Mouse (Mus musculus): Measurements from ENCODE around the gene Inca1. TPM values are rescaled to one million over a fixed set of nuclear protein-coding genes. Genes with fewer than 3 reads are reported as not detected.

The Inca1 gene
- total and polyA plus RNA-seq, 3 experiments, result 1.7 to 3.8 (median 3.4) TPM

GRCm38 (mm10) chr11:70689578-70689977, 10.4 kb downstream of the Inca1 start:
- no peak for DNase-seq (ENCODE audit: extremely low read depth)
- H3K4me2 ChIP-seq (ENCODE audit: insufficient read depth, low read depth, poor library complexity, severe bottlenecking), result no peak overlapping the region
- no peak overlapping the region for H3K9ac ChIP-seq (ENCODE audit: insufficient read depth, low read depth)
- no peak overlapping the region for H3K4me3 ChIP-seq (replicated peaks in 1 of 3; ENCODE audit: low read depth in 2 of 3, low read length in 2 of 3, poor library complexity in 1 of 3)
- peaks cover 0 to 37% of the 10 kb centered on the region in 2 experiments; a peak in 2 of 4 replicates for H3K4me1 ChIP-seq (ENCODE audit: control insufficient read depth in 1 of 2, insufficient read depth in 2 of 2)
- TF ChIP-seq ETS1 (conservative IDR thresholded peaks at IDR 0.05; ENCODE audit: low read depth, low read length) (no peak), USF2 (conservative IDR thresholded peaks at IDR 0.05; ENCODE audit: low read depth, low read length) (no peak), ZKSCAN1 (IDR thresholded peaks at IDR 0.05; ENCODE audit: borderline replicate concordance, low read depth, low read length) (no peak), TBP (conservative IDR thresholded peaks at IDR 0.05; ENCODE audit: low read depth, low read length) (no peak), MEF2A (IDR thresholded peaks at IDR 0.05; ENCODE audit: borderline replicate concordance, low read depth, low read length) (no peak)
- H3K79me2 ChIP-seq (replicated peaks; ENCODE audit: control insufficient read depth, extremely low read depth, insufficient read depth, poor library complexity, severe bottlenecking), result no peaks in the 10 kb centered on the region
- no peaks in the 10 kb centered on the region for H3K27me3 ChIP-seq (replicated peaks)
- dilution Hi-C loops (cut with MboI; ENCODE audit: extremely low pct_ligation_motif_present, extremely low pct_unique_long_range_greater_than_20kb, low sequenced_read_pairs), result no loop called here
- no peak overlapping the region for H3K27ac ChIP-seq (ENCODE audit: insufficient read depth, low read depth)
- in situ Hi-C loops (cut with MboI; ENCODE audit: low pct_ligation_motif_present, low pct_unique_long_range_greater_than_20kb, low sequenced_read_pairs), result loop anchor here (5.0 kb wide), 1 partner anchor 68 kb away; no protein-coding TSS in a partner anchor
- H3K9me3 ChIP-seq (replicated peaks; ENCODE audit: low read length), result no peaks in the 10 kb centered on the region
- H3K36me3 ChIP-seq (replicated peaks in 1 of 2; ENCODE audit: control insufficient read depth in 1 of 2, insufficient read depth in 1 of 2, low read length in 1 of 2), result peaks cover under 1 to 16% of the 10 kb centered on the region in 2 experiments

- Histone ChIP-seq H3K36me3 (replicated peaks in 1 of 2; ENCODE audit: control insufficient read depth in 1 of 2, insufficient read depth in 1 of 2, low read length in 1 of 2) (peaks cover 11 to 28% of the 10 kb centered on the region in 2 experiments), H3K9me3 (replicated peaks; ENCODE audit: low read length) (no peaks in the 10 kb centered on the region), H3K9ac (ENCODE audit: insufficient read depth, low read depth) (peak overlapping the region; percentile 79), H3K79me2 (replicated peaks; ENCODE audit: control insufficient read depth, extremely low read depth, insufficient read depth, poor library complexity, severe bottlenecking) (no peaks in the 10 kb centered on the region), H3K27me3 (replicated peaks) (no peaks in the 10 kb centered on the region), H3K4me3 (replicated peaks in 1 of 3; ENCODE audit: low read depth in 2 of 3, low read length in 2 of 3, poor library complexity in 1 of 3) (peak overlapping the region; percentile 71 to 81 (median 76)), H3K4me1 (ENCODE audit: control insufficient read depth in 1 of 2, insufficient read depth in 2 of 2) (peaks cover 0 to 49% of the 10 kb centered on the region in 2 experiments; a peak in 3 of 4 replicates), H3K27ac (ENCODE audit: insufficient read depth, low read depth) (no peak overlapping the region), H3K4me2 (ENCODE audit: insufficient read depth, low read depth, poor library complexity, severe bottlenecking) (peak overlapping the region; percentile 73)
- TF ChIP-seq POLR2AphosphoS2 (IDR thresholded peaks at IDR 0.05; ENCODE audit: low read depth, low read length) (no peak), MAFK (IDR thresholded peaks at IDR 0.05; ENCODE audit: insufficient replicate concordance, low read length) (no peak), JUND (conservative IDR thresholded peaks at IDR 0.05; ENCODE audit: low read depth, low read length) (no peak), KAT2A (IDR thresholded peaks at IDR 0.05; ENCODE audit: insufficient replicate concordance, low read length) (no peak), POLR2A (IDR thresholded peaks at IDR 0.05; ENCODE audit: low read depth, low read length) (no peak), NRF1 (IDR thresholded peaks at IDR 0.05; ENCODE audit: low read depth, low read length) (no peak), CHD1 (IDR thresholded peaks at IDR 0.05; ENCODE audit: low read depth, low read length) (no peak), E2F4 (IDR thresholded peaks at IDR 0.05; ENCODE audit: insufficient replicate concordance, low read depth, low read length) (no peak), HCFC1 (IDR thresholded peaks at IDR 0.05; ENCODE audit: low read depth, low read length) (no peak), CHD2 (IDR thresholded peaks at IDR 0.05; ENCODE audit: low read length) (no peak), ZNF384 (IDR thresholded peaks at IDR 0.05; ENCODE audit: low read depth, low read length) (no peak), NELFE (IDR thresholded peaks at IDR 0.05; ENCODE audit: low read depth, low read length) (no peak), ZC3H11A (IDR thresholded peaks at IDR 0.05; ENCODE audit: low read depth, low read length) (no peak)
- in situ Hi-C loops (cut with MboI; ENCODE audit: low pct_ligation_motif_present, low pct_unique_long_range_greater_than_20kb, low sequenced_read_pairs), result loop anchor here (5.0 kb wide), 1 partner anchor 69 kb away; no protein-coding TSS in a partner anchor
- dilution Hi-C loops (cut with MboI; ENCODE audit: extremely low pct_ligation_motif_present, extremely low pct_unique_long_range_greater_than_20kb, low sequenced_read_pairs), result no loop called here
- DNase-seq (ENCODE audit: extremely low read depth), result no peak
Measured at GRCm38 (mm10) chr11:70688372-70688771, 11.6 kb downstream of the Inca1 start.
